Mouse (Mus musculus): ENCODE data around the gene Gm36210. TPM values are rescaled to one million over a fixed set of nuclear protein-coding genes. Genes with fewer than 3 reads are reported as not detected.
"Not testable (repeated sequence)": the region's sequence is repeated elsewhere in the genome, so short reads cannot be mapped to it uniquely, and the experiment has no call there.

The Gm36210 gene
- polyA plus RNA-seq, 1 experiment from 2014 or later: not detected

DNA sequence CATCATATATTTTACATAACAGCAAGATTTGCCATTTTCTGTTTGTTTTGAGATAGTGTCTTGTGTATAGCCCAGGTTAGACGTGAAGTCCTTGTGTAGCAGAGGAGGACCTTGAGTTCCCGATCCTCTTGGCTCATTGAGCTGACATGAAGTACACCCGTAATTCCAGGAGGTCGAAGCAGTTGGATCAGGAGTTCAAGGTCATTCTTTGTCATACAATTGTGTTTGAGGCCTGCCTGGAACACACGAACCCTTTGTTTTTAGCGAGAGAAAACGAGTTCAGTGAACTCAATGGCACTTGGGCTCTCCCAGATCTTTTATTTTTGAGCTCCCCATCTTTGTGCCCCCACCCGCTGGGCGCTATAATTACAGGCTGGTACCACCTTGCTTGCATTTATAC is 3.9 kb downstream of the Gm36210 start:
- Histone ChIP-seq H3K27ac (no peak overlapping the region), H3K9ac (no peak overlapping the region), H3K36me3 (no peaks in the 10 kb centered on the region), H3K27me3 (peaks cover 35% of the 10 kb centered on the region), H3K4me3 (no peak overlapping the region), H3K9me3 (peaks cover 5% of the 10 kb centered on the region; the same call in 1 of the 2 replicates), H3K4me2 (replicated peaks) (no peak overlapping the region), H3K4me1 (peaks cover 5% of the 10 kb centered on the region)
- ATAC-seq (ENCODE audit: low FRiP score, low read depth): no peak
- 80% methylated on average over 9 of the region's 9 CpGs for WGBS

DNA sequence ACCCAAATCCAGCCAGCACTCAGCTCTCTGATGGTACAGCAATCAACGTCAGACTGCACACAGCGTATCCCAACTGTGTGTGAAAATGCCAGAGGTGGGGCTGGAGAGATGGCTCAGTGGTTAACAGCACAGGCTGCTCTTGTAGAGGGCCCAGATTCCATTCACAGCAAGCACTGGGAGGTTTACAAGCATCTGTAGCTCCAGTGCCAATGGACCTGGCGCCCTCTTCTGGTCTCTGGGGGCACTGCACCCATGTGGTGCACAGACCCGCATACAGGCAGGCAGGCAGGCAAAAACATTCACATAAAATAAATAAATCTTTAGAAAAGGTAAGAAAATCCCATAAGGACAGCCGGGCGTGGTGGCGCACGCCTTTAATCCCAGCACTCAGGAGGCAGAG is 5.1 kb downstream of the Gm36210 start:
- H3K4me3 ChIP-seq: no peak overlapping the region
- H3K27me3 ChIP-seq: peaks cover 33% of the 10 kb centered on the region
- no peak overlapping the region for H3K9ac ChIP-seq
- 48% methylated on average over 8 of the region's 8 CpGs for WGBS
- peaks cover 5% of the 10 kb centered on the region; the same call in 1 of the 2 replicates for H3K9me3 ChIP-seq
- no peak overlapping the region for H3K4me2 ChIP-seq (replicated peaks)
- peaks cover 5% of the 10 kb centered on the region for H3K4me1 ChIP-seq
- no peak overlapping the region for H3K27ac ChIP-seq
- no peak for ATAC-seq (ENCODE audit: low FRiP score, low read depth)
- H3K36me3 ChIP-seq: no peaks in the 10 kb centered on the region

DNA sequence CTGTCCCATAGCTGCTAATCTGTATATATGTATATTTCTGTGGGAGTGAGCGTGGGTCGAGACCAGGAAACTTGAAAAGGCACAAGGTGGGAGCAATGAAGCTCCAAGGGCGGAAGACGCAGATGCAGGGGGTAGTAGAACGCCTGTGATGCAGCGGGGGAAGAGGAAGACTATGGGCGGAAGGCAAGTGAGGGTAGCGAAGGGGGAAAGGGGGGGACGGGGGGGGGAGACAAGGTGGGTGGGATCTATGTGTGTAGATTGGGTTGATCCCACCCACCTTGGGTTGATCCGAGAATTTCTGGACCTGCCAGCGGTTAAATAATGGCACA is 5.8 kb downstream of the Gm36210 start:
- Histone ChIP-seq H3K4me1 (peaks cover 5% of the 10 kb centered on the region), H3K36me3 (no peaks in the 10 kb centered on the region), H3K9ac (no peak overlapping the region), H3K27ac (no peak overlapping the region), H3K4me2 (replicated peaks) (peak overlapping the region; percentile 54), H3K27me3 (peaks cover 33% of the 10 kb centered on the region), H3K4me3 (no peak overlapping the region), H3K9me3 (peaks cover 5% of the 10 kb centered on the region; the same call in 1 of the 2 replicates)
- no peak for ATAC-seq (ENCODE audit: low FRiP score, low read depth)
- WGBS: 34% methylated on average over 11 of the region's 11 CpGs

DNA sequence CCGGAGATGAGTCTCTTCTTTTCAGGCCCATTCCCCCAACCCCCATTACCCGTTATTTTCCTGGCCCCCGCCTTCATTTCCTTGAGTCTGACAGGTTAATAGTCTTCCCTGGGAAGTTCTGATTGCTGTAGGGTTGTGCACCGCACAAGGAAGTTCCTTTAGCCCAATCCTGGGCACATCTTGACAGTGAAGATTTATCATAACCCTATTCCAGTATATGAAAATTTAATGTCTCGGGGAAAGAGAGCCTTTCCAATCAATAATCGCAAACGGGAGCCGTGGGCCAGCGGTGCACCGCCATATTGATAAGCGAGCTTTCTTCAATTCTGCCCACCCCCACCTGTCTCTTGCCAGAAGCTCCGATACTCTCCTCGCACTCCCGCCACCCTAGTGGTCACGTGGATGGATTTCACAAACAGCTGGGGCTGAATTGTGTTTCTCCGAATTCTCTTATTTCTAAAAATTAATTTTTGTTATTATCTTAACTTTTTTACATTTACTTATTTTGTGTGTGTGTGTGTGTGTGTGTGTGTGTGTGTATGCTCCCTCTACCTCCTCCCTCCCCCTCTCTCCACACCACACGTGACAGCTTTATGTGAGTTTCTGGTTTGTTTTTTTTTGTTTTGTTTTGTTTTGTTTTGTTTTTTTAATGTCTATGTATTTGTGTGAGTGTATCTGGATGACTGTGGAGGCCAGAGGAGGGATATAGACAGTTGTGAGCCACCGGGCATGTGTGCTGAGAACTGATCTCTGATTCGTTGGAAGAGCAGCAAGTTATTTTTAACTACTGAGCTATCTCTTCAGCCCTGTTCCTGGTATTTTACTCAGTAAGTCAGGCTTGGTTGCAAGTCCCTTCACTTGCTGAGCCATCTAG is 6.4 kb downstream of the Gm36210 start:
- Histone ChIP-seq H3K9ac (peak overlapping the region; percentile 45), H3K4me2 (replicated peaks) (peak overlapping the region; percentile 54), H3K36me3 (no peaks in the 10 kb centered on the region), H3K9me3 (peaks cover 5% of the 10 kb centered on the region; the same call in 1 of the 2 replicates), H3K4me3 (peak overlapping the region; percentile 28), H3K27me3 (peaks cover 33% of the 10 kb centered on the region), H3K27ac (no peak overlapping the region), H3K4me1 (peaks cover 5% of the 10 kb centered on the region)
- WGBS: 6% methylated on average over 18 of the region's 19 CpGs
- 0 out of 2 replicates have a peak, but pooled peaks have one; percentile 65 for ATAC-seq (ENCODE audit: low FRiP score, low read depth)

DNA sequence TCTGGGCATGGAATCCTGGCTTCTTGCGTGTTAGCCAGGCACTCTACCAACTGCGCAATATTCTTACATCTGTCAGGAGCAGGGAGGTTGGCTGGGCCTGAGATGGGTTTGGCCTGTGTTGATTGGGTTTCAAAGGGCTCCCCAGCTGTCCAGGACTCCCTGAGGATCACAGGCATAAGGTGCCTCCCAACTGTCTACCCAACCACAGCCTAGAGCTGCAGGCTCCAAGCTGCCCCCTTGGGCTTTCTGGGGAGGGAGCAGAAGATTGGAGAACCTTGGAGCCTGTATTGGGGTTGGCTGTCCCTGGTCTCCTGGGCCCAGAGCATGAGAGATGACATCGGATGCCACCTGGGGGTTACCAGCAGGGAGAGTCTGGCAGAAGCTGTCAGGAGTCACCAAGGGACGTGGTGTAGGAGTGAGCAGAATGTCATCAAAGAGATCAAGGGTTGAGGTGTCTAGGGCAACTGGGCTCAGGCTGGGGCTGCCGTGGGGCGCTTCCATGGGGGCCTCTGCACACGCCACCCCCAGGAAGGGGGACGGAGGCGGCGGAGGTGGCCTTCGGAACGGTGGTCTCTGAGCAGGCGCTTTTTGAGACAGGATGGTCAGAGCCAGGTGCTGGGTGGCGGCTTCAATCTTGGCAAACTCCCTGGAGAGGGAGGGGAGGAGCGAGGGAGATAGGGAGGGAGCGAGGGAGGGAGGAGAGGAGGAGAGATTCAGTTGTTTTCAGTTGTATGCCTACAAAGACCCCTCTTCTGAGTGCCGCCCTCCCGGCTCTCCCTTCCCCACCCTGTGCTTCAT is 7.3 kb downstream of the Gm36210 start:
- Histone ChIP-seq H3K9me3 (peaks cover 5% of the 10 kb centered on the region; the same call in 1 of the 2 replicates), H3K36me3 (no peaks in the 10 kb centered on the region), H3K4me3 (peak overlapping the region; percentile 28), H3K4me1 (peaks cover 5% of the 10 kb centered on the region), H3K27me3 (peaks cover 33% of the 10 kb centered on the region), H3K27ac (no peak overlapping the region), H3K4me2 (replicated peaks) (peak overlapping the region; percentile 54), H3K9ac (peak overlapping the region; percentile 45)
- WGBS: 15% methylated on average over 15 of the region's 18 CpGs
- ATAC-seq (ENCODE audit: low FRiP score, low read depth): peak; percentile 37; the same call in 1 of the 2 replicates

DNA sequence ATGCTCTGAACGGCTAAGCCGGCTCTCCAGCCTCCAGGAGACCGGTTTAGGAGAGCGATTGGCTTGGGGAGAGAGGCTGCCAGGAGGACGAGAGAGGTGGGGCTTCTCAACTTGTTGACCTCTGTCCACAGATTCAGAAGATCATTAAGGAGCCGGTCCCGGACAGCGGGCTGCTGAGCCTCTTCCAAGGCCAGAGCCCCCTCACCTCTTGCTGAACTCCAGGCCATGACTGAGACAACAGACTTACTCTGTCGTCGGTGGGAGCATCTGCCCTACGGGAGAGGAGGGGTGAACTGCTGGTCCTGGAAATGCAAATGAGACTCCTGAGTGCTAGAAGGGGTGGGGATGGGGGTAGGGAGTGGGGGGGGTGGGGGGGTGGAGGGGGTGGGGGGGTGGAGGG is 11.1 kb downstream of the Gm36210 start:
- Histone ChIP-seq H3K36me3 (peaks cover 6% of the 10 kb centered on the region; the same call in 1 of the 2 replicates), H3K27ac (no peak overlapping the region), H3K4me2 (replicated peaks) (no peak overlapping the region), H3K4me3 (no peak overlapping the region), H3K9me3 (no peaks in the 10 kb centered on the region), H3K9ac (no peak overlapping the region), H3K27me3 (peaks cover 22% of the 10 kb centered on the region), H3K4me1 (peaks cover 5% of the 10 kb centered on the region)
- no peak for ATAC-seq (ENCODE audit: low FRiP score, low read depth)
- WGBS: 60% methylated on average over 11 of the region's 11 CpGs

DNA sequence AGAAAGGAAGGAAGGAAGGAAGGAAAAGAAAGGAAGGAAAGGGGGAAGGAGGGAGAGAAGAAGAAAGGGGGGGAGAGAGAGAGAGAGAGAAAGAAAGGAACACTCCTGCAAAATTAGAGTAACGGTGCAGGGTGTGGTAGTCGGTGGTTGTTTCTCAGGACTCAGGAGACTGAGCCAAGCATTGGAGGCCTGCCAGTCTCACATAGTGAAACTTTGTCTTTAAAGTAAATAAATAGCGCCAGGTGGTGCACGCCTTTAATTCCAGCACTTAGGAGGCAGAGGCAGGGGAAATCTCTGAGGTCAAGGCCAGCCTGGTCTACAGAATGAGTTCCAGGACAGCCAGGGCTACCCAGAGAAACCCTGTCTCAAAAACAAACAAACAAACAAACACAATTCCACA is 19.6 kb downstream of the Gm36210 start:
- peaks cover 5% of the 10 kb centered on the region; the same call in 1 of the 2 replicates for H3K36me3 ChIP-seq
- no peaks in the 10 kb centered on the region for H3K9me3 ChIP-seq
- no peak overlapping the region for H3K4me3 ChIP-seq
- no peaks in the 10 kb centered on the region for H3K4me1 ChIP-seq
- H3K27me3 ChIP-seq: no peaks in the 10 kb centered on the region
- ATAC-seq (ENCODE audit: low FRiP score, low read depth): no peak
- no peak overlapping the region for H3K9ac ChIP-seq
- H3K27ac ChIP-seq: no peak overlapping the region
- no peak overlapping the region for H3K4me2 ChIP-seq (replicated peaks)
- WGBS: 45% methylated on average over 4 of the region's 4 CpGs

DNA sequence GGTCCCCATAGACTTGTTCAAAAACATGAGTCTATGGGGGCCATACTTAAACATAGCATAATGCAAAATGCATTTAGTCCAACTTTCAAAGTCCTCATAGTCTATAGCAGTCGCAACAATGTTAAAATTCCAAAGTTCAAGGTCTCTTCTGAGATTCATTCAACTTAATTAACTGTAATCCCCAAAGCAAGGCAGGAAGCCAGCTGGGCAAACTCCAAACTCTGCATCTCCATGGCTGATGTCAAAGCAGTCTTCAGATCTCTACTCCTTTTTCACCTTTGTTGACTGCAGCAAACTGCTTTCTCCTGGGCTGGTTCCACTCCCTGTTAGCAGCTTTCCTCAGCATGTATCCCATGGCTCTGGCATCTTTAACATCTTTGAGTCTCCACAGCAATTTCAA is 27.3 kb downstream of the Gm36210 start:
- H3K9me3 ChIP-seq; ATAC-seq (ENCODE audit: low FRiP score, low read depth); H3K4me2 ChIP-seq (replicated peaks); H3K9ac ChIP-seq; H3K27ac ChIP-seq; H3K4me3 ChIP-seq; H3K36me3 ChIP-seq; H3K27me3 ChIP-seq: not testable (repeated sequence)
- H3K4me1 ChIP-seq: peaks cover 15% of the 10 kb centered on the region
- 89% methylated on average over 1 of the region's 1 CpGs for WGBS

DNA sequence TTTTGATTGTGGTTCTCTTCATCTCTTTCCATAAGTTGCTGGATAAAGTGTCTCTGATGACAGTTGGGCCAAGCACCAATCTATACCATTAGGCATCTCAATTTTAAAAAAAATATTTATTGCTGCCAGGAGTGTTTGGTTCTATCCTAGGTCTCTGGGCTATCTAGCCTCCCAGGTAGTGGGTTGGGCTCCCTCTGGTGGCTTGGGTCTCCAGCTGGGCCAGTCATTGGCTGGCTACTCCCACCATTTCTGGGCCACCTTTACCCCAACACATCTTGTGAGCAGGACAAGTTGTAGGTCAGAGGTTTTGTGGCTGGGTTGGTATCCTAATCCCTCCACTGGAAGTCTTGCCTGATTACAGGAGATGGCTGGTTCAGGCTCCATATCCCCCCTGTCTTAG is 28.1 kb downstream of the Gm36210 start:
- Histone ChIP-seq H3K27me3 (no peaks in the 10 kb centered on the region), H3K4me1 (peaks cover 15% of the 10 kb centered on the region), H3K9ac (no peak overlapping the region; the same call in 1 of the 2 replicates), H3K36me3 (no peaks in the 10 kb centered on the region), H3K27ac (no peak overlapping the region), H3K4me2 (replicated peaks) (peak overlapping the region; percentile 82), H3K4me3 (no peak overlapping the region; the same call in 1 of the 2 replicates), H3K9me3 (no peaks in the 10 kb centered on the region)
- no peak for ATAC-seq (ENCODE audit: low FRiP score, low read depth)

DNA sequence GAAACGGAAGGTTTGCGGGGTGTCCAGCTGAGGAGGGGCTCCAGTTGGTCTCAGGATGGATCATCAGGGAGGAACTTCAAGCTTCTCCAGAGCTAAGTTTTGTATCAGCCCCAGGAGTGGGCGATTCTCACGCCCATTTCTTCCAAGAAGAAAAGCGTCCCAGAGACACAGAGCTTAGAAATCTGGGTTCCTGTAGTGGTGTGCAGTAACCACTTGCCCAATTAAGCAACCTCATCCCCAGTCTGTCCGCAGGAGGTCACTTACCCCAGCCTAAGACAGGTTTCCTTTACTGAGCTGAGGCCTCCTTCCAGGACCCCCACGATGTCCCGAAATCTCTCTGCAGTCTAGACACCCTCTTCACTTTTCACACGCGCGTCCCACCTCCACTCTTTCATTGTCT is 29.1 kb downstream of the Gm36210 start:
- H3K9me3 ChIP-seq: no peaks in the 10 kb centered on the region
- H3K4me2 ChIP-seq (replicated peaks): peak overlapping the region; percentile 82
- H3K36me3 ChIP-seq: no peaks in the 10 kb centered on the region
- peak overlapping the region; percentile 69 for H3K9ac ChIP-seq
- WGBS: 7% methylated on average over 11 of the region's 11 CpGs
- H3K4me3 ChIP-seq: peak overlapping the region; percentile 54
- H3K4me1 ChIP-seq: peaks cover 15% of the 10 kb centered on the region
- peak; percentile 17 for ATAC-seq (ENCODE audit: low FRiP score, low read depth)
- H3K27me3 ChIP-seq: no peaks in the 10 kb centered on the region
- no peak overlapping the region for H3K27ac ChIP-seq

DNA sequence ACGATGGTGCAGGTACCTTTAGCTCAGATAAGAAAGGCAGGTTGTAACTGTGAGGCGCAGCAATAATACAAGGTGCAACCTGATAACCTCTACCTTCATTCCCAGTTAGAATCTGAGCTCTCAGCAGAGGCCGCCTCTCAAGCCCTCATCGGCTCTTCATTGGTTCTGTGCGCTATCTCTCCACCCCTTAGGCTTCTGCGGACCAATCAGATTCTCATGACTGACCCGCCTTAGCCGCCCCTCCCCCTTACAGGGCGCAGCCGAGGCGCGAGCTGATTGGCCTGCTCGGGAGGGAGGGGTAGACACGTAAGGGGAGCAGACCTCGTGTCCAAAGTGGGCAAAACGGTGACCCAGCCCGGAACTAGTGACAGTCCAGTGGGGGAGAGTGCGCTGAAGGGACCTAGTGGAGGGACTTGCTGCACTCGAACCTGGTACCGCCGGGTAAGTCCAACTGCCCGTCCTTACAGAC is 29.5 kb downstream of the Gm36210 start, which contains the start of gene Isoc2a:
Gene Isoc2a (plus strand): TSS at position 401 of the 469 bp plus-strand sequence.
- WGBS: under 1% methylated on average over 22 of the region's 22 CpGs
- peak within 1 kb of the TSS; percentile 0; the same call in 1 of the 2 replicates for H3K27ac ChIP-seq
- peak within 1 kb of the TSS; percentile 54 for H3K4me3 ChIP-seq
- H3K27me3 ChIP-seq: no peaks in the 10 kb centered on the region
- H3K4me2 ChIP-seq (replicated peaks): peak within 1 kb of the TSS; percentile 82
- ATAC-seq (ENCODE audit: low FRiP score, low read depth): peak; percentile 99
- peak within 1 kb of the TSS; percentile 69 for H3K9ac ChIP-seq
- no peaks in the 10 kb centered on the region for H3K9me3 ChIP-seq
- H3K36me3 ChIP-seq: no peaks in the 10 kb centered on the region
- peaks cover 15% of the 10 kb centered on the region for H3K4me1 ChIP-seq

DNA sequence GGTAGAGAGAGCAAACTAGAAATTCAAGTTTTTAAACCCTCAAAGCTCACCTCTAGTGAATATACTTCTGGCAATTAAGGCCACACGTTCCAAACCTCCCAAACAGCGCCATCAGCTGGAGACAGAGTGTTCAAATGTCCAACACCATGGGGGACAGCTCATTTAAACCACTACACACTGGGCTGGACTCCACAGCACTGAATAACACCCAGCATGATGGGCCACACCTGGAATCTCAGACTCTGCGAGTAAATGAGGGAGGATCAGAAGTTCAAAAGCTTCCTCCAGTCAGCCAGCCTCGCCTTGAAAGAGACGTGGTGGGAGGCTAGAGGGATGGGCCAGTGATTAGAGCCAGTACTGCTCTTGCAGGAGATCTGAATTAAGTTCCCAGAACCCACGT is 36.2 kb downstream of the Gm36210 start, which contains the start of gene Isoc2b:
Gene Isoc2b (minus strand): TSS at position 126 of the 400 bp plus-strand sequence.
- no peak within 1 kb of the TSS for H3K4me3 ChIP-seq
- no peaks in the 10 kb centered on the region for H3K36me3 ChIP-seq
- H3K9ac ChIP-seq: no peak within 1 kb of the TSS
- H3K4me1 ChIP-seq: peaks cover 14% of the 10 kb centered on the region
- WGBS: 43% methylated on average over 6 of the region's 6 CpGs
- no peaks in the 10 kb centered on the region for H3K27me3 ChIP-seq
- H3K4me2 ChIP-seq (replicated peaks): no peak within 1 kb of the TSS
- no peak for ATAC-seq (ENCODE audit: low FRiP score, low read depth)
- no peak within 1 kb of the TSS for H3K27ac ChIP-seq
- H3K9me3 ChIP-seq: no peaks in the 10 kb centered on the region
